ENCODE assay signal across 8 mouse cellular contexts in genomic region chr11:97449601-97450293, GRCm38 (mm10). TPM values are rescaled to one million over a fixed set of nuclear protein-coding genes. Genes with fewer than 3 reads are reported as not detected.
A peak's percentile ranks its signal among the peaks of the same experiment; 100 is the strongest.
DNase-seq lines count a peak whose midpoint lies in the region; ATAC-seq and TF ChIP-seq lines count a peak whose summit lies in the region.

No protein-coding gene starts in this region.

- H3K9me3 ChIP-seq in hindbrain, embryonic 10.5 days: no peaks in the 10 kb centered on the region
- H3K9me3 ChIP-seq in lung, postnatal 0 days (ENCODE audit: low read length): no peaks in the 10 kb centered on the region

- CTCF ChIA-PET in Patski (lab: Charles Lee): interaction anchor here (1.1 to 2.0 kb wide), 2 partner anchors 19 to 41 kb away, joined by 7 to 8 read pairs; no protein-coding TSS in a partner anchor

- WGBS in hindbrain, embryonic 10.5 days: 16% methylated on average over 15 of the region's 15 CpGs
- 8% methylated on average over 15 of the region's 15 CpGs for WGBS in lung, postnatal 0 days

- peak overlapping the region; percentile 66 for H3K4me2 ChIP-seq in lung, postnatal 0 days (replicated peaks; ENCODE audit: low read depth, low read length)

- no peak for TF ChIP-seq CTCF in Patski (IDR thresholded peaks at IDR 0.05)
- peak; percentile 33; the same call in 1 of the 2 replicates for TF ChIP-seq CTCF in lung, postnatal 0 days (IDR thresholded peaks at IDR 0.05)

- peak; percentile 24; the same call in 1 of the 2 replicates for TF ChIP-seq EP300 in lung, postnatal 0 days (IDR thresholded peaks at IDR 0.05)

- H3K4me3 ChIP-seq in hindbrain, embryonic 10.5 days: peak overlapping the region; percentile 51
- H3K4me3 ChIP-seq in lung, postnatal 0 days (ENCODE audit: low read depth, low read length): peak overlapping the region; percentile 43

- H3K4me1 ChIP-seq in hindbrain, embryonic 10.5 days (replicated peaks): peaks cover 54% of the 10 kb centered on the region
- peaks cover 3% of the 10 kb centered on the region; the same call in 1 of the 2 replicates for H3K4me1 ChIP-seq in lung, postnatal 0 days (ENCODE audit: insufficient read depth, low read depth, low read length)

- H3K27me3 ChIP-seq in Patski: no peaks in the 10 kb centered on the region
- 0 out of 2 replicates have a peak, but pooled peaks cover 1% of the 10 kb centered on the region for H3K27me3 ChIP-seq in hindbrain, embryonic 10.5 days (ENCODE audit: insufficient read depth, poor library complexity, severe bottlenecking)
- no peaks in the 10 kb centered on the region for H3K27me3 ChIP-seq in lung, postnatal 0 days (replicated peaks; ENCODE audit: insufficient read depth, low read length)

- H3K27ac ChIP-seq in hindbrain, embryonic 10.5 days: peak overlapping the region; percentile 82
- H3K27ac ChIP-seq in lung, postnatal 0 days (ENCODE audit: low read length): peak overlapping the region; percentile 93

- H3K36me3 ChIP-seq in hindbrain, embryonic 10.5 days: peaks cover 63% of the 10 kb centered on the region
- H3K36me3 ChIP-seq in lung, postnatal 0 days (ENCODE audit: insufficient read depth, low read length): peaks cover 28% of the 10 kb centered on the region; the same call in 1 of the 2 replicates

- DNase-seq in Patski (ENCODE audit: low read depth, low spot score): no peak
- peak; percentile 80 to 81 for DNase-seq in cerebellum, postnatal 14 days
- peak; percentile 71 to 76 for DNase-seq in frontal cortex, postnatal 10 days (ENCODE audit: low spot score in 2 of 2)
- DNase-seq in hindbrain, embryonic 10.5 days (ENCODE audit: low spot score): peak; percentile 74
- DNase-seq in layer of hippocampus, postnatal 14 days (ENCODE audit: low spot score in 2 of 2): peak; percentile 68 to 75
- DNase-seq in lung, postnatal 0 days (ENCODE audit: low spot score): peak; percentile 98
- peak; percentile 89 for DNase-seq in retina, postnatal 1 day
- no peak for DNase-seq in thymus, postnatal 10 days (ENCODE audit: low spot score in 2 of 2)

- POLR2A ChIA-PET in Patski (lab: Charles Lee): interaction anchor here (1.1 kb wide), 2 partner anchors 9 to 17 kb away, joined by 3 to 4 read pairs; no protein-coding TSS in a partner anchor

- peak; percentile 65 for ATAC-seq in Patski
- peak; percentile 94 for ATAC-seq in lung, postnatal 0 days

- H3K9ac ChIP-seq in lung, postnatal 0 days (replicated peaks; ENCODE audit: low read depth): peak overlapping the region; percentile 40

- in situ Hi-C loops in Patski (cut with MboI; ENCODE audit: low pct_unique_long_range_greater_than_20kb): no loop called here

RNA-seq across cellular contexts. Expression of gene Arhgap23, which starts 34.4 kb away (rescaled TPM):
- 16.0 TPM for polyA plus RNA-seq in Patski (2021)
- polyA plus RNA-seq in hindbrain, embryonic 10.5 days (2016; fragmentation: Nextera tagmentation; extraction: Ambion mirVana): 2.7 and 4.0 TPM in 2 replicates
- 10 to 100 TPM; 66.7 to 70.0 TPM for total RNA-seq in layer of hippocampus, postnatal 14 days (2021)
- polyA plus RNA-seq in lung, postnatal 0 days (2015; fragmentation: Nextera tagmentation; extraction: Ambion mirVana): 7.0 and 8.4 TPM in 2 replicates

RNA-seq across cellular contexts. Expression of gene 4933428G20Rik, which starts 50.4 kb away (rescaled TPM):
- 0.17 TPM for polyA plus RNA-seq in Patski (2021)
- 0.59 and 0.66 TPM in 2 replicates for polyA plus RNA-seq in hindbrain, embryonic 10.5 days (2016; fragmentation: Nextera tagmentation; extraction: Ambion mirVana)
- total RNA-seq in layer of hippocampus, postnatal 14 days (2021): not detected
- polyA plus RNA-seq in lung, postnatal 0 days (2015; fragmentation: Nextera tagmentation; extraction: Ambion mirVana): 0.32 and 0.42 TPM in 2 replicates

Comparison
In these comparisons a context has a peak if more than half of its experiments do, and no peak if none do; other contexts are left out.
1. DNase-seq: peak in cerebellum, postnatal 14 days (2 of 2), frontal cortex, postnatal 10 days (2 of 2), hindbrain, embryonic 10.5 days (single experiment), layer of hippocampus, postnatal 14 days (2 of 2), lung, postnatal 0 days (single experiment) and retina, postnatal 1 day (single experiment); none in Patski (single experiment) and thymus, postnatal 10 days (0 of 2).